Mouse (Mus musculus): ENCODE results near the gene Sycp2l.

Sycp2l gene

GRCm38 (mm10) chr13:41113940-41114339, at the start of gene Sycp2l:
TSS of gene Sycp2l (plus strand) at chr13:41114307.
- no peak for DNase-seq (ENCODE audit: low spot score in 2 of 2)

GRCm38 (mm10) chr13:41067618-41068017, 46.5 kb upstream of the Sycp2l start:
- DNase-seq (ENCODE audit: low spot score in 2 of 2) = no peak

GRCm38 (mm10) chr13:41071617-41072016, 42.5 kb upstream of the Sycp2l start:
- no peak for DNase-seq (ENCODE audit: low spot score in 2 of 2)

GRCm38 (mm10) chr13:41073819-41074218, 40.3 kb upstream of the Sycp2l start:
- DNase-seq (ENCODE audit: low spot score in 2 of 2) = no peak

- no peak for DNase-seq (ENCODE audit: low spot score in 2 of 2)
Observed at GRCm38 (mm10) chr13:41077921-41078320, 36.2 kb upstream of the Sycp2l start.

GRCm38 (mm10) chr13:41078690-41079420, 35.3 kb upstream of the Sycp2l start:
- no peak for DNase-seq (ENCODE audit: low spot score in 2 of 2)

GRCm38 (mm10) chr13:41079421-41079780, 34.7 kb upstream of the Sycp2l start, which contains the start of gene Mak:
TSS of gene Mak (minus strand) at chr13:41079706.
- peak; percentile 39 to 74 for DNase-seq (ENCODE audit: low spot score in 2 of 2)

- DNase-seq (ENCODE audit: low spot score in 2 of 2) = no peak
Observed at GRCm38 (mm10) chr13:41079859-41080258, 34.2 kb upstream of the Sycp2l start.

GRCm38 (mm10) chr13:41080700-41081099, 33.4 kb upstream of the Sycp2l start:
- no peak for DNase-seq (ENCODE audit: low spot score in 2 of 2)

GRCm38 (mm10) chr13:41084521-41084920, 29.6 kb upstream of the Sycp2l start:
- no peak for DNase-seq (ENCODE audit: low spot score in 2 of 2)

GRCm38 (mm10) chr13:41085140-41085539, 29.0 kb upstream of the Sycp2l start:
- DNase-seq (ENCODE audit: low spot score in 2 of 2) = no peak

- no peak for DNase-seq (ENCODE audit: low spot score in 2 of 2)
Observed at GRCm38 (mm10) chr13:41088746-41089145, 25.4 kb upstream of the Sycp2l start.

- DNase-seq (ENCODE audit: low spot score in 2 of 2) = no peak
Observed at GRCm38 (mm10) chr13:41091271-41091670, 22.8 kb upstream of the Sycp2l start.

GRCm38 (mm10) chr13:41094160-41094559, 19.9 kb upstream of the Sycp2l start:
- DNase-seq (ENCODE audit: low spot score in 2 of 2) = no peak

GRCm38 (mm10) chr13:41097324-41098058, 16.6 kb upstream of the Sycp2l start:
- DNase-seq (ENCODE audit: low spot score in 2 of 2) = peak in 1 of 2 experiments; percentile 70

- no peak for DNase-seq (ENCODE audit: low spot score in 2 of 2)
Observed at GRCm38 (mm10) chr13:41098325-41098724, 15.8 kb upstream of the Sycp2l start.

GRCm38 (mm10) chr13:41100031-41100430, 14.1 kb upstream of the Sycp2l start:
- no peak for DNase-seq (ENCODE audit: low spot score in 2 of 2)

GRCm38 (mm10) chr13:41103841-41104525, 10.1 kb upstream of the Sycp2l start:
- no peak for DNase-seq (ENCODE audit: low spot score in 2 of 2)

- DNase-seq (ENCODE audit: low spot score in 2 of 2) = peak in 1 of 2 experiments; percentile 21
Observed at GRCm38 (mm10) chr13:41105541-41105940, 8.6 kb upstream of the Sycp2l start.

GRCm38 (mm10) chr13:41110935-41111334, 3.2 kb upstream of the Sycp2l start, which contains the start of gene Gcm2:
TSS of gene Gcm2 (minus strand) at chr13:41111035.
- no peak for DNase-seq (ENCODE audit: low spot score in 2 of 2)

GRCm38 (mm10) chr13:41119152-41119945, 5.2 kb downstream of the Sycp2l start:
- DNase-seq (ENCODE audit: low spot score in 2 of 2) = no peak
